Mouse (Mus musculus) liver, embryonic 14.5 days (tissue): ENCODE measurements at regions not wholly inside any gene's neighbourhood (a gene's known extent, or its start where the extent isn't known, plus 50 kb on each side); places are given as distances from the start of the nearest gene placed in this dataset.

Experiments used
- ATAC-seq: fragments of 200-750 bp; cut with Nextera tagmentation; 2 replicates; pipeline ENCODE4 v1.8.0; 2017; ENCODE audit warnings: moderate number of reproducible peaks, mild to moderate bottlenecking, moderate library complexity; ENCODE audit not compliant: insufficient read depth
- DNase-seq, 3 experiments: peaks; one replicate each; pipeline ENCODE4 v3.0.0-alpha.2; 2012 to 2013; ENCODE audit warnings: low read depth in 3 of 3, low spot score in 3 of 3
- H3K27ac ChIP-seq: fragments of 300-500 bp; sonication (generic); 2 replicates; pipeline ENCODE4 v1.5.1; 2014; ENCODE audit warnings: moderate library complexity, mild to moderate bottlenecking, control low read depth, inconsistent platforms
- H3K27me3 ChIP-seq: fragments of 300-500 bp; sonication (generic); 2 replicates; pipeline ENCODE4 v1.6.1; 2014; ENCODE audit warnings: mild to moderate bottlenecking, low read length, moderate library complexity; ENCODE audit not compliant: control insufficient read depth, insufficient read depth
- H3K36me3 ChIP-seq: fragments of 300-500 bp; sonication (generic); replicated peaks from 2 replicates; pipeline ENCODE4 v1.6.1; 2014; ENCODE audit warnings: low read depth; ENCODE audit not compliant: control insufficient read depth, insufficient read depth
- H3K4me1 ChIP-seq, 2 experiments: fragments of 200-500 bp in 1 of 2; fragments of 300-500 bp in 1 of 2; sonication (generic) in 1 of 2; replicated peaks; 2 replicates each; pipeline ENCODE4 v1.6.1; 2012 to 2014; ENCODE audit warnings: antibody characterized with exemption in 1 of 2, inconsistent platforms in 1 of 2, low read length in 1 of 2; ENCODE audit not compliant: control insufficient read depth in 2 of 2, insufficient read depth in 2 of 2
- H3K4me2 ChIP-seq: fragments of 300-500 bp; sonication (generic); 2 replicates; pipeline ENCODE4 v1.6.1; 2014; ENCODE audit warnings: low read depth, mild to moderate bottlenecking, control low read depth, moderate library complexity
- H3K4me3 ChIP-seq, 2 experiments: fragments of 200-500 bp in 1 of 2; fragments of 300-500 bp in 1 of 2; sonication (generic) in 1 of 2; 2 replicates each; pipeline ENCODE4 v1.5.1; 2012 to 2014; ENCODE audit warnings: low read depth in 2 of 2, low read length in 2 of 2, mild to moderate bottlenecking in 2 of 2, control low read depth in 1 of 2, inconsistent platforms in 1 of 2, moderate library complexity in 1 of 2; ENCODE audit not compliant: insufficient read depth in 1 of 2
- H3K9ac ChIP-seq: fragments of 300-500 bp; sonication (generic); replicated peaks from 2 replicates; pipeline ENCODE4 v1.6.1; 2014; ENCODE audit warnings: mild to moderate bottlenecking, control low read depth, moderate library complexity
- H3K9me3 ChIP-seq: fragments of 300-500 bp; sonication (generic); 2 replicates; pipeline ENCODE4 v1.6.1; 2016; ENCODE audit warnings: low read length, mixed read lengths; ENCODE audit not compliant: control insufficient read depth
- CTCF ChIP-seq: IDR thresholded peaks from 2 replicates; pipeline ENCODE4 v1.5.1; 2016; ENCODE audit warnings: antibody characterized with exemption, low read depth, control low read depth
- EP300 ChIP-seq: IDR thresholded peaks from 2 replicates; pipeline ENCODE4 v1.6.1; 2016; ENCODE audit warnings: antibody characterized with exemption, low read depth
- WGBS: fragments of 180-500 bp; shearing (Covaris S2); extraction: QIAGEN DNeasy Blood & Tissue Kit; methylation state at CpG from one replicate; pipeline ENCODE4 v1.1.7; 2014; ENCODE audit not compliant: insufficient replicate concordance; 5-methylcytosine and 5-hydroxymethylcytosine counted together

DNA sequence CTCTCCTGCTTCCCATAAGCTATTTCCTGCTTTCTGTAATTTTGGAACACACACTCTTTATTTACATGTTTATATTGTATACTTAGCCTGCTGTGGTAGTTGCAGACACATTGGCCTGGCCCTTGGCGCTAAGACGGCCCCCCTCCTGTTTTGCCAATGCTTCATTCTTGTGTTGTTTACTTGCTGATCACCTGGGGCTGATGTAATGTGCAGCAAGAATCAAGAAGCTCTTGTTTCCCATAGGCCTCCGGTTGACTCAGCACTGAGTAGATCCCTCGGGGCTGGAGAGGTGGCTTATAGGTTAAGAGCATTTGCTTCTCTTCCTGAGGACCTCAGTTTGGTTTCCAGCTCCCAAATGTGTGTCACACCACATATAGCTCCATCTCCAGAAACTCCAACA lies 52.1 kb upstream of the Mvb12b start:
- DNase-seq (no peak), ATAC-seq (no peak)
- Histone ChIP-seq H3K9ac (no peak overlapping the region), H3K4me3 (no peak overlapping the region), H3K4me1 (no peaks in the 10 kb centered on the region), H3K27ac (no peak overlapping the region), H3K36me3 (no peaks in the 10 kb centered on the region), H3K4me2 (no peak overlapping the region), H3K27me3 (no peaks in the 10 kb centered on the region), H3K9me3 (no peaks in the 10 kb centered on the region)
- no peak for TF ChIP-seq CTCF
- TF ChIP-seq EP300, result no peak
- 61% methylated on average over 4 of the region's 4 CpGs for WGBS
